Mouse (Mus musculus): ENCODE data around the gene Tnfsf15. TPM values are rescaled to one million over a fixed set of nuclear protein-coding genes. Genes with fewer than 3 reads are reported as not detected.

Tnfsf15 gene
- total RNA-seq, 4 experiments from 2014 or later = not detected

- DNase-seq (ENCODE audit: low spot score in 2 of 2) = peak; percentile 6 to 11
Observed at GRCm38 (mm10) chr4:63686157-63686556, 58.8 kb downstream of the Tnfsf15 start.

GRCm38 (mm10) chr4:63685253-63685525, 59.7 kb downstream of the Tnfsf15 start:
- no peak for DNase-seq (ENCODE audit: low spot score in 2 of 2)

DNA sequence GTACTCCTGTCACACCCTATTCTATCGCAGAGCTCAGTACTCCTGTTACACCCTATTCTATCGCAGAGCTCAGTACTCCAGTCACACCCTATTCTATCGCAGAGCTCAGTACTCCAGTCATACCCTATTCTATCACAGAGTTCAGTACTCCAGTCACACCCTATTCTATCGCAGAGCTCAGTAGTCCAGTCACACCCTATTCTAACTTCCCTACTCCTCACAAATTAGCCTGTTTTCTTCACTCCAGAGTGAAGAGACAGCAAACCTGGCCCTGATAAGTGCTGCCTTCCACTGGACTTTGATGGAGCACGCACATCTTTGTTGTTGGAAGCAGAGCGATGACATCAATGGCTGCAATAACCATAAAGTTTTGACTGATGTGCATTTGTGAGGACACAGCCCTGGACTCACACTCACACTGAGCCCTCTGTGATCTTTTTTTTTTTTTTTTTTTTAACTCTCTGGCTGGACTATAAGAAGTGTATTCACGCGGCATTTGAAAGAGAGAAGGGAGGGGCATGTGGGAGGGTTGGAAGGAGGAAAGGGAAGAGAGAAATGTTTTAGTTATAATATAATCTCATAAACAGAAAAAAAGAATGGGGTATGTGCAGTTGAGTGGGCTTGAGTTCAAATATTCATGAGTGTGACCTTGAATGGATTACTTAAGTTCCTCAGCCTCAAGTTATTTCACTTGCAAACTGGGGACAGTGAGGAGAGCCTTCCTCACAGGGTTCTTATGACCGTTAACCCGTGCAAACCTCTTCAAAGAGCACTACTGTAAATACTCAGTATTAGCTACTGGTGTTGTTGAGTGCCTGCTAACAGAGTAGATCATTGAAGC, 60.3 kb downstream of the Tnfsf15 start:
- DNase-seq (ENCODE audit: low spot score in 2 of 2) = no peak

GRCm38 (mm10) chr4:63683716-63684115, 61.2 kb downstream of the Tnfsf15 start:
- DNase-seq (ENCODE audit: low spot score in 2 of 2) = peak in 1 of 2 experiments; percentile 6

DNA sequence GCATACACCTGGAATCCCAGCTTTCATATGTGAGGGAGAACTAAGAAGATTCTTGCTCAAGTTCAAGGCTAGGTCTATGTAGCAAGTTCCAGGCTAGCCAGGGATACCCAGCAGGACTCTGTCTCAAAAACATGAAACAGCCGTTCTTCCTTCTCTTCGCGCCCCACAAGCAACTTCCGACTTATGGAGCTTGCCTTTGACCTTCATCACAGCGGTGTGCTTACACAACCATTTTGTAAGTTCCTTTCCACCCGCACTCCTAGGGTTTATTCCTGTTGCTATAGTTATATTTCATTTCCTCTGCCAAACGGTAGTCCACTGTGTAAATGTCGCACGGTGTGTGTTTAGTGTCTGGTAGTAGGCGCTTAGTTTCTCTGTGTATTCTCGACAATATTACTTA, 61.9 kb downstream of the Tnfsf15 start:
- DNase-seq (ENCODE audit: low spot score in 2 of 2) = no peak

DNA sequence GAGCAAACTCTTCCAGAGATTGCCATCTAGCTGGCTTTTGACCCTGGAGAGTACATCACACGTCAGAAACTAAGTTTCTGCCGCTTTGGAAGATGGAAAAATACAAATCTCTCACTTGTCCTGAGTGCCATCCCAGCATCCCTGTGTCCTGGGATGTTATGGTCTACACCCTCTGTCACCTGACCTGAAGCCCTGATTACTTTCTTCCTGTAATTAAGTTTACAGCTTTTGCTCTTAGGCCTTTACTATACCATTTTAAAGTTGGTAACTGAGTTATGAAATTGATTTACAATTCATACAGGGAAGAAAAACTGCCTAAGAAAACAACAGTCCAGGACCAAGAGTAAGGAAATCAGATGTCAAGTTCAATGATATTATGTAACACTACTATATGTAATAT, 62.5 kb downstream of the Tnfsf15 start:
- no peak for DNase-seq (ENCODE audit: low spot score in 2 of 2)

- no peak for DNase-seq (ENCODE audit: low spot score in 2 of 2)
Observed at GRCm38 (mm10) chr4:63681557-63681956, 63.4 kb downstream of the Tnfsf15 start.

Other genes starting within 250 kb of the Tnfsf15 start
- 10 to 100 TPM; 23.8 to 32.9 (median 28.2) TPM for gene Whrn, start 249.1 kb downstream of the Tnfsf15 start, total RNA-seq (2022)
- 100 to 1,000 TPM; 110 to 144 (median 128) TPM for gene Atp6v1g1, start 200.3 kb downstream of the Tnfsf15 start, total RNA-seq (2022)
- 1 to 10 TPM; 6.5 to 9.6 (median 9.0) TPM for gene Tmem268, start 186.3 kb downstream of the Tnfsf15 start, total RNA-seq (2022)
- gene Gm11213, start 139.9 kb downstream of the Tnfsf15 start, total RNA-seq (2022) = not detected
- not detected for gene Tex48, start 122.7 kb downstream of the Tnfsf15 start, total RNA-seq (2022)
- not detected for gene Gm11214, start 81.7 kb downstream of the Tnfsf15 start, total RNA-seq (2022)
- gene Tnfsf8, start 116.2 kb upstream of the Tnfsf15 start, total RNA-seq (2022) = under 1 TPM in 2 of 4 experiments, not detected in 2; 0.59 to 0.65 TPM